Comparison of ENCODE assay signal across 18 mouse cellular contexts in the genomic region with DNA sequence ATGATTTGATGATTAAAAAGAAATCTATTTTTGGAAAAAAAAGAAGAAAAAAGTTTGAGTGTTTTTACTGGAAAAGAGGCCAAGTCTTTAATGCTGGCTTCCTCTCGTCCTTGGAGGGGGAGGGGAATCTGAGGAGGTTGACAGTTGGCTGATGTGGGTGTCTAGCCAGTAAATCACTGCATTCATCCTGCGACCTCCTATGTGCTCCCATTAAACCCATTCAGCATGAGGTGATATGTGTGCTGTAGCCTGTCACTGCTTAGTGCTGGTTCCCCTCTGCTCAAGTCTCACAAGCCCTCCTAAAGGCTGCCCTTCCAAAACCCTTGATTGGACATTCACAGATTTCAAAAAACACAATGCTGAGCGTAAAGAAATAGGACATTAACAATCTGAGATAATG.
"Had no signal": no experiment of that assay in that cellular context is flagged by ENCODE, and none has a peak within 500 bp of the region (broad histone marks: within the 10 kb centered on the region; RNA-seq: fewer than 3 reads in every experiment).

No protein-coding gene starts in this region.

- H3K4me2 ChIP-seq: liver, embryonic 13.5 days; liver, embryonic 15.5 days; lung, embryonic 15.5 days; midbrain, embryonic 12.5 days; midbrain, embryonic 15.5 days; neural tube, embryonic 13.5 days had no signal

- DNase-seq: liver, embryonic 13.5 days; liver, postnatal 0 days; lung, adult 2 months; lung, postnatal 14 days; lung, postnatal 36 days; right cerebral cortex, postnatal 14 days; thymus, adult 18-20 months; thymus, postnatal 14 days; thymus, postnatal 36 days had no signal

- ATAC-seq: liver, postnatal 0 days; lung, postnatal 0 days; midbrain, embryonic 15.5 days had no signal

- H3K4me3 ChIP-seq: liver, embryonic 13.5 days; liver, embryonic 15.5 days; lung, embryonic 15.5 days; megakaryocyte, embryonic 14.5 days; midbrain, embryonic 10.5 days; midbrain, embryonic 12.5 days; midbrain, embryonic 15.5 days; neural tube, embryonic 13.5 days had no signal

- H3K36me3 ChIP-seq: liver, embryonic 13.5 days; liver, embryonic 15.5 days; lung, embryonic 15.5 days; midbrain, embryonic 10.5 days; midbrain, embryonic 12.5 days; midbrain, embryonic 15.5 days; neural tube, embryonic 13.5 days had no signal

- H3K9ac ChIP-seq: liver, embryonic 13.5 days; liver, embryonic 15.5 days; liver, postnatal 0 days; lung, embryonic 15.5 days; midbrain, embryonic 12.5 days; midbrain, embryonic 15.5 days; neural tube, embryonic 13.5 days had no signal

- H3K9me3 ChIP-seq: liver, embryonic 13.5 days; liver, embryonic 15.5 days; lung, embryonic 15.5 days; megakaryocyte, embryonic 14.5 days; midbrain, embryonic 10.5 days; midbrain, embryonic 12.5 days; midbrain, embryonic 15.5 days; neural tube, embryonic 13.5 days had no signal

- H3K27ac ChIP-seq: liver, embryonic 13.5 days; liver, embryonic 15.5 days; lung, embryonic 15.5 days; macrophage; midbrain, embryonic 10.5 days; midbrain, embryonic 12.5 days; midbrain, embryonic 15.5 days; neural tube, embryonic 13.5 days had no signal

- H3K4me1 ChIP-seq: liver, embryonic 13.5 days; liver, embryonic 15.5 days; lung, embryonic 15.5 days had no signal

- H3K27me3 ChIP-seq: liver, embryonic 15.5 days; midbrain, embryonic 15.5 days had no signal
